Mouse (Mus musculus): ENCODE measurements around the gene Tubg1.

Gene Tubg1

GRCm38 (mm10) chr11:101119761-101120544, at the start of gene Tubg1, which contains the start of gene Retreg3:
Tubg1 (plus strand) TSS chr11:101119938.
Retreg3 (minus strand) TSS chr11:101119893.
- DNase-seq (ENCODE audit: low spot score in 2 of 2), result peak; percentile 98 to 100

- DNase-seq (ENCODE audit: low spot score in 2 of 2), result no peak
Observed at GRCm38 (mm10) chr11:101070189-101070527, 49.6 kb upstream of the Tubg1 start.

- no peak for DNase-seq (ENCODE audit: low spot score in 2 of 2)
Observed at GRCm38 (mm10) chr11:101070987-101071386, 48.8 kb upstream of the Tubg1 start.

DNA sequence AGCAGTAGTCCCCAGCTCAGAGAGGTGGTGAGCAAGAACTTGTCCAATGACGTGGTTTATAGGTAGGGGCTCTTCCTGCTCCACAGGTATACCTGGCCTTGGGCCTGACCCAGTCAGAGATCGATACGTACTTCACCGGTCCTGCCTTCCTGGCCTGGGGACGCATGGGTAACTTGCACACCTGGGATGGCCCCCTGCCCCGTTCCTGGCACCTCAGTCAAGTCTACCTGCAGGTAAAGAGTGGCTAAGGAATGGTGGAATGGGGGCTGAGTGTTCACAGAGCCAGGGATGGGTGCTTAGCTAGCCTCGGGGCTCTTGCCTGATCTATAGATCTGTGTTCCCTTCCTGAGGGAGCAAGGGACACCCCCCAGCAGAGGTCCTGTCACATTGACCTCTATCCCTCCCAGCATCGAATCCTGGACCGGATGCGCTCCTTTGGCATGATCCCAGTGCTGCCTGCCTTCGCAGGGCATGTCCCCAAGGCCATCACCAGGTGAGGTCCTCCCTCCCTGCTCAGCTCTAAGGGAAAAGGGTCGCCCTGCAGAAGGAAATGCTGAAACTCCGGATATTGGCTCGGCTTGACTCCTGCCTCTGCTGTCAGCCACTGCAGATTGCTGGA, 47.8 kb upstream of the Tubg1 start:
- DNase-seq (ENCODE audit: low spot score in 2 of 2), result no peak

GRCm38 (mm10) chr11:101078121-101078520, 41.6 kb upstream of the Tubg1 start, which contains the start of gene Hsd17b1:
Hsd17b1 (plus strand) TSS chr11:101078411.
- DNase-seq (ENCODE audit: low spot score in 2 of 2), result no peak

DNA sequence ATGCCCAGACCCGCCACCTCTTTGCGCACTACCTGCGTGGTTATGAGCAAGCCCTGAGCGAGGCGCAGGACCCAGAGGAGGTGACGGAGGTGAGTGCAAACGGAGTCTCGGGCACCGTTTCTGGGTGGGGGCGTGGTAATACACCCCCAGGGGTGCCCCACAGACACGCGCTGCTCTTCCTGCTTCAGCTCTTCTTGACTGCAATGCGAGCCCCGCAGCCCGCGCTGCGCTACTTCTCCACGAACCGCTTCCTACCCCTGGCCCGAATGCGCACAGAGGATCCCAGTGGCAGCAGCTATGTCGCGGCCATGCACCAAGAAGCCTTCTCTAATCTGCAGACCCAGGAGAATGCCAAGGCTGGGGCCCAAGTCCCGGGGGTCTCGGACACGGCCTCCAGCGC, 40.0 kb upstream of the Tubg1 start:
- no peak for DNase-seq (ENCODE audit: low spot score in 2 of 2)

DNA sequence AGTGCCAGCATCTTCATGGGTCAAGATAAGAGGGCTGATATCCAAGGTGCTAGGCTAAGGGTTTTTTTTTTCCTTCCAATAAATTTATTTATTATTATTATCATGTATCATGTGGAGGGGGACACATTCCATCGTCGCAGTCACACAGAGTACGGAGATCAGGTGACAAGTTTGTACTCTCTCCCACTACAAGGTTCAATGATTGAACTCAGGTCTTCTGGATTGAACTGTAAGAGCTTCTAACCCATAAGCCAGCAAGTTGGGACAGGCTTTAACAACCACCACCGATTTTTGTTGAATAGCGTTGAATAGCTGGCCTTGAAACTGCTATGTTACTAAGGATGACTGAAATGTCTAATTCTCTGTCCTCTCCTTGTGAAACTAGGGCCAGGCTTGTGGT, 39.3 kb upstream of the Tubg1 start:
- no peak for DNase-seq (ENCODE audit: low spot score in 2 of 2)

DNA sequence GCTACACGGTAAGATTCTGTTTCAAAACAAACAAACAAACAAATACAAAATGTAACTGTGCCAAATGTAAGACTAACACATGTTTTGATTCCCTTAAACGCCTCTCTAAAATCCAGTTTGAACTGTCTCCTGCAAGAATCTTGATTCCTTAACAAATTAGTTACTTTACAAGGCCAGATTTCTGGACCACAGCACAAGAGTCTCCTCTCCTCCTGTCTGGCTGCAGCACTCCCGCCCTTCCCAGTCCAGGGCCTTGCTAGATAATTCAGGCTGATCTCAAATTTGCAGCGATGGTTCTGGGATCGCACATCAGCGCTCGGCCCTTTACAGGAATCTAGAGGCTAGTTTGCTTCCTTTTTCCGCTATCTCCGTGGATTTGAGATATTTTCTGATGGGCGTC, 38.1 kb upstream of the Tubg1 start:
- DNase-seq (ENCODE audit: low spot score in 2 of 2), result no peak

GRCm38 (mm10) chr11:101082208-101083082, 37.3 kb upstream of the Tubg1 start, which contains the start of gene Coasy:
Coasy (plus strand) TSS chr11:101082565.
- DNase-seq (ENCODE audit: low spot score in 2 of 2), result peak; percentile 57 to 84

- no peak for DNase-seq (ENCODE audit: low spot score in 2 of 2)
Observed at GRCm38 (mm10) chr11:101083083-101083697, 36.5 kb upstream of the Tubg1 start.

DNA sequence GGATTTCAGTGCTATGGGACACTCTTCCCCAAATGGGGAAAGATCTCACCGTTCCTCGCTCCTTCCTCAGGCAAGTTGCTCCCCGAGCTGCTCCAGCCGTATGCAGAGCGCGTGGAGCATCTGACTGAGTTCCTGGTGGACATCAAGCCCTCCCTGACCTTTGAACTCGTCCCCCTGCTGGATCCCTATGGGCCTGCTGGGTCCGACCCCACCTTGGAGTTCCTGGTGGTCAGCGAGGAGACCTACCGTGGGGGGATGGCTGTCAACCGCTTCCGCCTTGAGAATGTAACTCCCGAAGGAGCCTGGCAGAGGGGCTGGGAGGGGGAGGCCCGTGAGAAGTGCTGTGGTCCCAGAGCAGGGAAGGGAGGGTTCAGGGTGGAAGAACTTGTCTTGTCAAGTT, 35.5 kb upstream of the Tubg1 start:
- DNase-seq (ENCODE audit: low spot score in 2 of 2), result no peak

- DNase-seq (ENCODE audit: low spot score in 2 of 2), result no peak
Observed at GRCm38 (mm10) chr11:101084811-101085210, 34.9 kb upstream of the Tubg1 start.

DNA sequence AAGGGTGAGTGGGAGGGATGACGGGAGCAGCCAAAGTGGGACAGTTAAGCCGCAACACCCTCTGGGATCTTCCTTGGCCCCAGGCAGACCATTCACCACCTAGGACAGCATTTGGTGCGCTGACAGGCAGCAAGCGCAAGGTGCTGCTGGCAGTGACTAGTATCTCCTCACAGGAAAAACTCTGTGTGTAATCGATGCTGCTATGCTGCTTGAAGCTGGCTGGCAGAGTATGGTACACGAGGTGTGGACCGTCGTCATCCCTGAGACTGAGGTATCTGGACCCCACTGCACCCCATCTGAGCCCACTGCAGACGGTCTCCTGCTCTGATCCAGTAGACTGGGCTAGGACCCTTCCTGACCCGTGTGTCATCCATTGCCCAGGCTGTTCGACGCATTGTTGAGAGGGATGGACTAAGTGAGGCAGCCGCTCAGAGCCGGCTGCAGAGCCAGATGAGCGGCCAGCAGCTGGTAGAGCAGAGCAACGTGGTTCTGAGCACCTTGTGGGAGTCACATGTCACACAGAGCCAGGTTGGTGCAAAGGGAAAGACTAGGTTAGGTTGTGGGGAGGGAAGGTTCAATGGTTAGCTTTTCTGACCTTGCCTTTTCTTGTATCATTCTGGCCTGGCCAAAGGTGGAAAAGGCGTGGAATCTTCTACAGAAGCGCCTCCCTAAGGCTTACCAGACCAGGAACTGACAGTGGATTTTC, 34.0 kb upstream of the Tubg1 start:
- no peak for DNase-seq (ENCODE audit: low spot score in 2 of 2)

- DNase-seq (ENCODE audit: low spot score in 2 of 2), result no peak
Observed at GRCm38 (mm10) chr11:101086323-101086674, 33.4 kb upstream of the Tubg1 start.

- DNase-seq (ENCODE audit: low spot score in 2 of 2), result peak; percentile 76 to 87
Observed at GRCm38 (mm10) chr11:101086756-101087681, 32.7 kb upstream of the Tubg1 start, which contains the start of gene Mlx. Mlx (plus strand) TSS chr11:101087277.

- DNase-seq (ENCODE audit: low spot score in 2 of 2), result no peak
Observed at GRCm38 (mm10) chr11:101087682-101088055, 32.1 kb upstream of the Tubg1 start.

GRCm38 (mm10) chr11:101089931-101090330, 29.8 kb upstream of the Tubg1 start:
- no peak for DNase-seq (ENCODE audit: low spot score in 2 of 2)

- no peak for DNase-seq (ENCODE audit: low spot score in 2 of 2)
Observed at GRCm38 (mm10) chr11:101094930-101095313, 24.8 kb upstream of the Tubg1 start.

DNA sequence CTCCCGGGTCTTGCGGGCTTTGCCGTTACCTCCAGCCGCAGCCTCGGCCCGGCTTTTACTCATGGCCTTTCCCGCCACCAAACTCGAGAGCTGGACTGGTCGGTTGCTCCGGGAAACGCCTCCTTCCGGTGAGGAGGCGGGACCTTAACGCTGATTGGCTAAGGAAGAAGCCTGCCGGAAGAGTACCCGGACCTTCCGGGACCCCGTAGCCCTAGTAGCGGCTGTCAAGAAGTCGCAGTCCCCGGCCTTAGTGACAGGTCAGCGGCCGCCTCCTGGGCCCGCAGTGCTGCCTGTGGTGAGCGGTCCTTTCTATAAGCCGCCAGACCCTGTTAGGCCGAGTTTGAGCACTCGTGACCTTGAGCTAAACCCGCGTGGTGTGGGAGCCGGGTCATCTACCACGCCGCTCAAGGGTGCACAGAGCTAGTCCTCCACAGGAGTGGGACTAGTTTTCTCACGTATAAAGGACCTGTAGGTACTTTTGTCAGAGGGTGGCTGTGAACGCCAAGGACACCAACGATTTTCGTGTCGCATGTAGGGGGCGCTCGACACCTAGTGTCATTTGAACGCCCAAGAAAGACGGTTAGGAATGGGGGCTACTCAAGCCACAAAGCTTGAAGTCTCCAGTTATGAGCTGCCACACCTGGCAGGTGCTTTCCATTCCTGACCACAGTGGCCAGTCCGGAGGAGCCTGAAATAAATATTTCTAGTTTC, 24.3 kb upstream of the Tubg1 start, which contains the start of gene Psmc3ip:
TSS of gene Psmc3ip (minus strand) at position 123 of the 711 bp plus-strand sequence.
- peak; percentile 83 to 94 for DNase-seq (ENCODE audit: low spot score in 2 of 2)
